Mouse (Mus musculus) liver, postnatal 0 days (tissue): ENCODE measurements around the gene Tab2.

Source experiments
- CTCF ChIP-seq: sonication (generic); IDR thresholded peaks from 2 replicates; pipeline ENCODE4 v1.5.1; 2016; ENCODE audit warnings: antibody characterized with exemption, low read depth
- EP300 ChIP-seq: IDR thresholded peaks from 2 replicates; pipeline ENCODE4 v1.6.1; 2016; ENCODE audit warnings: antibody characterized with exemption, low read depth, mild to moderate bottlenecking

GRCm38 (mm10) chr10:7869746-7870145 is 86.3 kb downstream of the Tab2 start:
- TF ChIP-seq CTCF (no peak), EP300 (no peak)
